Mouse (Mus musculus): Measurements from ENCODE around the gene Mrnip.

Mrnip gene

DNA sequence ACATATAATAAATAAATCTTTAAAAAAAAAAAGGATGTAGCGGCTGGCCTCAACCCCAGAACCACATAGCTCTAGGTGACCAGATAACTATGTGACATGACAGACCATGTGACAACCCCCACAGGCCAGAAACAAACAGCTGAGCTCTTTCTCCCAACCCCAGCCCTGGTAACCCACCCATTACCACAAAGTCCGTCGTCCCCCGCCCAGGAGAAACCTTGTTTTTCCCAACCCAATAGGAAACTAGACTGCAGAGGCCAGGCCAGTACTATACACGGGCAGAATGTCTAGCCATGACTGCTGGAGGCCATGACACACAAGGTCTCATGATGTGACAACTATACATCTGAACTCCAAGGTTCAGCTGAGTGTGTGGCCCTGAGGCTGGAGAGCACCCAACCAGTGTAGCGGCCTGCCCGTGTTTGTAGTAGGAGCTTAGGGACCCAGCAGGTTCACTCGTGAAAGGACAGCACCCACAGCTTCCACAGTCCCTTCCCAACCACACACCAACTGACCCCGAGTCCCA is 29.1 kb downstream of the Mrnip start:
- no peak for DNase-seq (ENCODE audit: low spot score in 2 of 2)

DNA sequence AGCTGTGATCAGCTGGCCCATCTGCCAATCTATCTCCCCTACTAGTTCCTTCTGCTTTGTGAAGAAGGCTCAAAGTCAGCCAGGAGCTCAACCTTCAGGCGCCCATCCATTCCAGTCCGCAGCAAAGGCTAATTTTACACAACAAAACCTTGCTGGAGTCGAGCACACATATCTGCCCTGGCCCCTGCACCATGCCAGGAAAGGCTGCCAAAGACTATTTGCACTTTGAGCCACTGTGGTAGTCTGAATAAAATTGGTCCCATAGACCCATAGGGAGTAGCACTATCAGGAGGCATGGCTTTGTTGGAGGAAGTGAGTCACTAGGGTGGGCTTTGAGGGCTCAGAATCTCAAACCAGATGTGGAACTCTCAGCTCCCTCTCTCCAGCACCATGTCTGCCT is 31.2 kb downstream of the Mrnip start:
- DNase-seq (ENCODE audit: low spot score in 2 of 2) = no peak

DNA sequence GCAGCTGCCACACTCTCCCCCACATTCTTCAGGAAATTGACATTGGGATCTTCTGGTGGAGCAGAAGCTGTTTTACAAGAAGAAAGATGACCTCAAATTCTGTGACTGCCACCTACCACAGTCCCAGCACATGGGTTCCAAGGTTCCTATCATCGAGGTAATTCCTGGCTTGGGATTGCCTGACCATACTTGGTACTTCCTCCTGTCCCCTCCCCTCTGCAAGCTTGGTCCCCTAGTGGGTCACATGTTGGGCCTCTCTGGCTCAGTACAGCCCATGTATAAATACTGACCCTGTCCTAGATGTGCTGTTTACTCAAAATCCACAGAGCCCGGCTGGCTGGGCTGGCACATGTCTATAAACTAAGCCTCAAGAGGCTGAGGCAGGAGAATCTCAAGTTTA is 31.8 kb downstream of the Mrnip start:
- DNase-seq (ENCODE audit: low spot score in 2 of 2) = no peak

DNA sequence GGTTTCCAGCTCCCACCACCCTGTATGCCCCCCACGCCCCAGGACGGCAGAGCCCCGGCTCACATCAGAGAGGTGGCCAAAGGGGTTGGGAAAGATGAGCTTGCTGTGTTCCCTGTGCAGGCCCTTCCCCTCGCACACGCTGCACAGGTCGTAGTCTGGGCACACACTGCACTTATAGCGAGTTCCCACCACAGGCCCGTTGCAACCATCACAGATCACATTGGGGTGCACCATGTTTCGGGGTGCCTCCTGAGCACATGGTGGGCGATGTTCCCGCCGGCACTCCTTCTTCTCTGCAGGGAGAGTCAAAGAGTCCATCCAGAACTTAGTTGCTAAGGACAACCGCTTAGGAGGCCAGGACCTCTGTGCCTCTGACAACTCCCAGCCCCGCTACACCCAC is 33.1 kb downstream of the Mrnip start:
- DNase-seq (ENCODE audit: low spot score in 2 of 2) = no peak

DNA sequence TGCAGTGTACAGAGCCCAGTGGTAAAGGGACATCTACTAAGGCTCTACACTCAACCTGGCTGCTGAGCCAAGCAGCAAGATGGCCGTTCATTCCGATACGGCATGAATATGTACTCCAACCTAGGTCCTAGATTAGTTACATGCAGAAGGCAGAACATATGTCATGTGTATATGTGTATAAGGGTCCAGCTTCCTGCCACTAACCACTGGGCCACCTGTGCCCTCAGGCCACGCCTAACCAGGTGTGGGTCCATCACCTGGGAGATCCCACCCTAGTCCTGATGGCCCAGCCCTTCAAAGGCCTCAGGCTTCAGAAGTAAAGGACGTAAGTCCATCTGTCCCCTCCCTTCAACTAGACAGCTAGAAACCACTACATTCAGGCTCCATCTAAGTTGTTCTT is 33.8 kb downstream of the Mrnip start:
- DNase-seq (ENCODE audit: low spot score in 2 of 2) = no peak

DNA sequence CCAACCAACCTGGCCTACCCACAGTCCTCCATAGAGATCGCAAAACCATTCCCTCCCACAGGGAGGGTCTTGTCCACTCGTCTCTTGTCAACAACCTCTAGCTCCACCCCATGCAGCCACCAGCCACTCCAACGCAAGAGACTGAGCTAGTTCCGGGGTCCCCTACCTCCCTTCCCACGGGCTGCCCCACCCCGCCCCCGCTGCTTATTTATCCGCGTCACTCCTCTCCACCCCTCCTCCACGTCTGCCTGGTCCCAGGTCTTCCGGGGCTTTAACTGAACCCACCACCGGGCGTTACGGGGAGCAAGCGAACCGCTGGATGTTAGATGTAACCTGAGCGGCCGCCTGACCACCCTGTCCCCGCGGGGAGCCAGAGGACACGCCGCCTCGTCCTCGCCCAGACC is 35.9 kb downstream of the Mrnip start:
- peak; percentile 91 to 94 for DNase-seq (ENCODE audit: low spot score in 2 of 2)

DNA sequence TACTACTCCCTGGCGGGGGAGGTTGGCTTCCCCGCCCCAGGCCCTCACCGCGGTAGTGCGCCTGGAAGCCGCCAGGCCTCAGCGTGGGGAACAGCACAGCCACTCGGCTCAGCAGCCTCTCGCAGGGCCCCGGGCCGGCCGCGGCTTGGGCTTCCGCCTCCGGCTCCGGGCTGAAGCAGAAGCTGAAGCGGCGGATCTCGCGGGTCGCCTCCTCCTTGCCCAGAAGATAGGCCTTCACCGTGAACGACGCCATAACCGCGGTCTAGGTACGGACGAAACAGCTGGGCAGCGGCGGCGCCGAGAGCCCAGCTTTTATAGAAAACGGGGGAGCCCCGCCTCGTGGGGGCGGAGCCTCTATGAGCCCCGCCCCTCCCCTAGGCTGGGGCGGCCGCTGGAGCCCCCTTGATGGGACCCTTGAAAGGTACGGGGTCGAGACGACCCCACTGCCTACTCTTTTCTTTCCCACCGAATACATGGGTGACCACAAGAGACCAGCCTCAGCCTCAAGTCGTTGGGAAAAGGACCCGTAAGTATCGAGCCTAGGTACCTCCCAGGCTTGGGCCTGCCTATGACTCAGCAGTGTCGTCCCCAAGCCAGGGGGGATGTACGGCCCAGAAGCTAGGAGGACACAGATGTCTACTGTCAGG is 36.4 kb downstream of the Mrnip start, which contains the start of the genes Sqstm1 and Mgat4b:
Sqstm1 (minus strand) TSS at position 323 of the 647 bp plus-strand sequence.
Mgat4b (plus strand) TSS at position 386 of the 647 bp plus-strand sequence.
- peak in 1 of 2 experiments; percentile 79 for DNase-seq (ENCODE audit: low spot score in 2 of 2)

DNA sequence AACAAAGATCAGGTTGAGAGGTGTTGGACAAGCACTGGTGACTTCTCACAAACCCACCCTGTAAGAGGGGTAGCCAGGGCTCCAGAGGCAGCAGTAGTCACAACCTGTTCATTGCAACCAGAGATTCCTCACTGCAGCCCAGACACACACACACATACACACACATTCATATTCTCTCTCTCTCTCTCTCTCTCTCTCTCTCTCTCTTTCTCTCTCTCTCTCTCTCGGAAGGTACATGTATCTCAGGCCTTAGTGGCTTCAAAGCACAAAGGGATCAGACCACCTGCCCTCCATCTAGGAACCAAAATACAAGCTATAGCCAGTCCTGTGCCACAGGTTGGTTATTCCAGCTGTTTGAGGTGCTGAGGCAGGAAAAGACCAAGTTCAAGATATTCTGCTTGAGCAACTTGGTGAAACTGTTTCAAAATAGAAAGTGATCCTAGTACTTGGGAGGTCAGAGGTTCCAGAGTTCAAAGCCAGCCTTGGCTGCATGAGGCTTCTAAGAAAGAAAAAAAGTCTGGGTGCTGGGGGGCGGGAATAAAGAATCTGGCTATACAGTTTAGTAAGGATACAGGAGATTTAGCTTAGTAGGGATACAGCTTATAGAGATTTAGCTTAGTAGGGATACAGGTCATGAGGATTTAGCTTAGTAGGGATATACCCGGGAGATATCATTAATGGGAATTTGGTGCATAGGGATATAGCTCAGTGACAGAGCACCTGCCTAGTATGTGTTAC is 37.2 kb downstream of the Mrnip start:
- DNase-seq (ENCODE audit: low spot score in 2 of 2) = no peak

DNA sequence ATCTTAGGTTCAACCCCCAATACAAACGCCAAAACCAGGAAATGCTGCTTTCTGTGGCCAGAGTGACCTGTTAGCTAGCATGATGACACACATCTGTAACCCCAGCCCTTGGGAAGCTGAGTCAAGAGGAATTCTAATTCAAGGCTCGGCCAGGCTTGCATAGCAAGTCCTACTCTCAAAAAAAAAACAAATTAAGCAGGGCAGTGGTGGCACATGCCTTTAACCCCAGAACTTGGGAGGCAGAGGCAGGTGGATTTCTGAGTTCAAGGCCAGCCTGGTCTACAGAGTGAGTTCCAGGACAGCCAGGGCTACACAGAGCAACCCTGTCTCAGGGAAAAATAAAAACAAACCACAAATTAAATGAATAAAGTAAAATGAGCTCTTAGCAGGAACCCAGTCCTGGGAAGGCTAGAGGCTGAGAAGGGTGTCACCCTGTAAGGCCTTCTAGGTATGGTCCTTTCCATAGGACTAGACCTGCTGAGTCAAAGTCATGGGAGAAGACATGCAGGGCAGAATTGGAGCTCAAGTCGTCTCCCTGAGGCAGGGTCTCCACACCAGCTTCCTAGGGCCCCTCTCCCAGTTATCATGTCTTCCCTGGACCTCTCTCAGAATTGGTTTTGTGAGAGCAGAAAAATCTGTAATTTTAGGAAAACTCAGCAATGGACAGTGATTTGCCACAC is 38.0 kb downstream of the Mrnip start:
- no peak for DNase-seq (ENCODE audit: low spot score in 2 of 2)

DNA sequence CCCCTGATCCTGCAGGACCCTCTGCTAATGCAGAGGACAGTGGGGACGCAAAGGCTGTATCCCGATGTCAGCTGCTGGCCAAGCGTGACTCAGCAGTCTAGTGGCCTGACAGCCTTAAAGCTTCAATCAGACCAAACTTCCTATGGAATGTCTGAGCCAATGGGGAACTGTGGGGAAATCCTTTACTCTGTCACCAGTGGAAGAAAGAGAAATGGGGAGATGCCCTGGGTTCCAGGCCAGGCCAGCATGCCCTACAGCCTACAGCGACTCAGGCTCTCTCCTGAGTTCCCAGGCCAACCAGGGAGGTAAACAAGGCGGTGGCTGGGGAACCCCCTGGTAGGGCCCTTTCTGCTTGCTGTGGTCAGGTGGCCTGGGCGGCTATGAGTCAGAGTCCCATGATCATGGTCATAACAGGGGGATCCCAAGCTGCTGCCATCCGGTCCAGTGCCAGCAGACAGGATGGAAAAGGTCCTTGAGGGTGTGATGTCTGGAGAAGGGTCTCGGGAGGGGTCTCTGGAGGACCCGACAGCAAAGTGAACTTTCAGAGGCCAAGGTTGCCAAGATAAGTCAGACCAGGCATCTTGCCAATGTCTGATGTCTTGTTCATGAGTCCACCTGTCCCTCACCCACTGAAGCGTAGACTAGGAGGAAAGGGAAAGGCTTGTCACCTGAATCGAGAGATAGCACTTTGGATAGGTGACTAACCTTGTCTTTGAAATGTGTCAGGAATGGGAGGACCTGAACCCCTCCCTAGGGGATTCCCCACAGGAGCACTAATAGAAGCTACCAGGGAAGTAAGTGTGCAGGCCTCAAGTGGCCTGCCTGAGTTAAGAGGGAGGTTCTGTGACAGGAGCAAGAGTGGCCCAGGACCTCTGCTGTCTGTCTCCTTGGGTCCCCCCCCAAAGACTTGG is 38.9 kb downstream of the Mrnip start:
- no peak for DNase-seq (ENCODE audit: low spot score in 2 of 2)

DNA sequence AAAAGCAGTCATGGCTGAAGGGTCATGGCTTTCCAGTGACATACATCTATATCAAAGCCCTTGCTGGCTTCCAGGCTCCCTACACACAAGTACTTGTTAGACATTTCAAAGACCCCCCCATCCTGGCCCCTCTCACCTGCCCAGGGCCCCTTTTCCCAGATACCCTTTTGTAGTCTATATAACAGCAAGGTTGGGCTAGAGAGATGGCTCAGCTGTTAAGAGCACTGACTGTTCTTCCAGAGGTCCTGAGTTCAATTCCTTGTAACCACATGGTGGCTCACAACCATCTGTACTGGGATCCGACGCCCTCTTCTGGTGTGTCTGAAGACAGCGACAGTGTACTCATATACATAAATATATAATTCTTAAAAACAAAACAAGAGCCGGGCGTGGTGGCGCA is 40.4 kb downstream of the Mrnip start:
- DNase-seq (ENCODE audit: low spot score in 2 of 2) = no peak

DNA sequence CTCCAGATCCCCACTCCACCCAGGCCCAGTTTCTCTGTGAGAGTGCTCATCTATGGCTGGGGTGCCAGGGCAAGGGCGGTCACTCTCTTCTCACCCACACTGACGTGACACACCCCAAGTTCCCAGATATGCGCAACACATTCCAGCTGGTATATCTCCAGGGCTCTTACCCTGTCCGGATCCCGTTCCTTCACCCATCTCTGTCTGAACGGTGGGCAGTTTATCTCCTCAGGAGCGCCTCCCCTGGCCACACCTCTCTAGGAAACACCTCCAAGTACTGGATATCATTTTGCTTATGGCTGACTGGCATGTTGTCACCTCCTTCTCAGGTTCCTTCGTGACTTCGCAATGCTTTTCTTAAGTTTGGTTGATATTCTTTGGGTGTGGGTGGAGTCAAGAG is 41.4 kb downstream of the Mrnip start:
- DNase-seq (ENCODE audit: low spot score in 2 of 2) = no peak

DNA sequence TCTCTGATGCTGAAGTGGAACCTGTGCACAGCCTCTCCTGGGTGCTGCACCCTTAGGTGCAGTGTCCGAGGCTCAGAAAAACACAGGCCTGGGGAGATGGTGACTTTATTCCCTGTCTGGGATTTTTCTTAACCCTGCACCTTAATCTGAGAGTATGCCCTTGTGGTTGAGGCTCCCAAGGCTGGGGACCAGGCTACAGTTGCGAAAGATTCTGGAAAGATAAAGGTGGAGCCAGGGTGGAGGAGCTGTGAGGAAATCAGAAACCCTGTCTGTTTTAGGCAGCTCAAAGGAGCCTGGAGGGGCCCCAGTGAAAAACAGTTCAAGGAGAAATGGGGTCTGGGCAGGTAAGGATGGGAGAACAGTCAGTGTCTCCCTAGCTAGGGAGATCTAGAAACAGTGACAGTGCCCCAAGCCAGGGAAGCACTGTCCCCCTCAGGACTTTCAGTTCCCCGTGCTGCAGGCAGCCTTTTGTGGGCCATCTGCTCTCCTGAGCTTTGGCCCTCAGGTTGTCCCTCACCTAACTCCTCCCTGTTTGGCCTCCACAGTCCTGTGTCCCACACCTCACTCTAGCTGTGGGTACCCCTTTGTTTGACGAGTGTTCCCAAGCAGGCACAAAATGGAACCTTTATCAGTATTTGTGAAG is 42.6 kb downstream of the Mrnip start:
- DNase-seq (ENCODE audit: low spot score in 2 of 2) = no peak

DNA sequence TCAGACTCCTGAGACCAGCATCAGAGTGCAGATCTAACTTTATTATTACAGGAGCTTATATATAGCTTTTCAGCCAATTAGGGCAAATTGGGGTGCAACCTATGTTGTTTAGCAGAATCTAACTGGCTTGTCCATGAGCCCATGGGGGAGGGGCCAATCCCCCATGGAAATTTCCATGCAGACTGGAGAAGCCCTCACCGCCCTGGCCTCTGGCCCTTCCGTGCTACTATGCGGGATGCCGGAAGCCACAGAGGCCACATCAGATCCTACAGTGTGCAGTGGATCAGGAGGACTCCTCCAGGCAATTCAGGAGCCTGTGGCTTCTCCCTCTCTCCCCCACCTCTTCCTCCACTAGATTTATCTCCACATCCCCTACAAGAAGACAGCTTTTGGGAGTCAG is 43.6 kb downstream of the Mrnip start:
- no peak for DNase-seq (ENCODE audit: low spot score in 2 of 2)

DNA sequence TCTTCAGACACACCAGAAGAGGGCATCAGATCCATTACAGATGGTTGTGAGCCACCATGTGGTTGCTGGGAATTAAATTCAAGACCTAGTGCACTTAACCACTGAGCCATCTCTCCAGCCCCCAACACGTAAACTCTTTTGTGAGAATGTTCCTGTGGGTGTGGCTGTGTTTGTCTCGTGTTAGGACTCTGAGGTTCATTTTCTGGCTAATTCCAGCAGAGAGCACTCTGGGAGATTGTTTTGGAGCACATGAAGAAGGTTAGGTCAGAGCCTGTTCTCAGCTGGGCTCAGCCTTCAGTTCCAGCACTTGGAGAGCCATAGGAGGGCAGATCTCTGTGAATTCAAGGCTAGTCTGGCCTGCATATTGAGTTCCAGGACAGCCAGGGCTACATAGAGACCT is 45.6 kb downstream of the Mrnip start:
- DNase-seq (ENCODE audit: low spot score in 2 of 2) = no peak

DNA sequence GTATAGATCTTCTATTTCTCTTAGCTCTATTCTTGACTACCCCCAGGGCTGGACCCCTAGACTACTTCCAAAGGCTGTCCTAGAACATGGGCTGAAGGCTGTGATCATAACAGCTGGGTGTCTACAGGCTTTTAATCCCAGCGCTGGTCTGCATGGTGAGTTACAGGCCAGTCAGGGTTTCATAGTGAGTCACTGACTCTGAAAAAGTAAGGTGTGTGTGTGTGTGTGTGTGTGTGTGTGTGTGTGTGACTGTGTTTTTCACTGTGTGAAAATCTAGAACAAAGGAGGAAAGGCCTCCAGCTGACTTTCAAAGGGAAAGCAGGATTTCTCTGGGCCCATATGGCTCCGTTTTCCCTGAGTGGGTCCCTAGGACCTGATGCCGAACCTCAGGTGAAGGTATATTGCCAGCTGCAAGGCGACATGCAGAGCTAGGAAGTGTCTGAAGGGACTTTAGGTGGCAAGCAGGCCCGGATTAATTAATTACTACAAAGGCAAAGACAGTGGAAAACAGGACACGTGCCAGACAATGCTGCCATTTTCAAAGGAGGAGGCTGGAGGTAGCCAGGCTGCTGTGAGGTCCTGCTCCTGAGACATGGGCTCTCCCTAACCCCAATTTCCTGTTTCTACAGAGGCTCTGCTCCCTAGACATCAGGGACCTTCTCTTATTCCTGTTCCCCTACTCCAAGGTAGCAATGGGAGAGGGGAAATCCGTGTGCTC is 48.5 kb downstream of the Mrnip start:
- DNase-seq (ENCODE audit: low spot score in 2 of 2) = no peak

DNA sequence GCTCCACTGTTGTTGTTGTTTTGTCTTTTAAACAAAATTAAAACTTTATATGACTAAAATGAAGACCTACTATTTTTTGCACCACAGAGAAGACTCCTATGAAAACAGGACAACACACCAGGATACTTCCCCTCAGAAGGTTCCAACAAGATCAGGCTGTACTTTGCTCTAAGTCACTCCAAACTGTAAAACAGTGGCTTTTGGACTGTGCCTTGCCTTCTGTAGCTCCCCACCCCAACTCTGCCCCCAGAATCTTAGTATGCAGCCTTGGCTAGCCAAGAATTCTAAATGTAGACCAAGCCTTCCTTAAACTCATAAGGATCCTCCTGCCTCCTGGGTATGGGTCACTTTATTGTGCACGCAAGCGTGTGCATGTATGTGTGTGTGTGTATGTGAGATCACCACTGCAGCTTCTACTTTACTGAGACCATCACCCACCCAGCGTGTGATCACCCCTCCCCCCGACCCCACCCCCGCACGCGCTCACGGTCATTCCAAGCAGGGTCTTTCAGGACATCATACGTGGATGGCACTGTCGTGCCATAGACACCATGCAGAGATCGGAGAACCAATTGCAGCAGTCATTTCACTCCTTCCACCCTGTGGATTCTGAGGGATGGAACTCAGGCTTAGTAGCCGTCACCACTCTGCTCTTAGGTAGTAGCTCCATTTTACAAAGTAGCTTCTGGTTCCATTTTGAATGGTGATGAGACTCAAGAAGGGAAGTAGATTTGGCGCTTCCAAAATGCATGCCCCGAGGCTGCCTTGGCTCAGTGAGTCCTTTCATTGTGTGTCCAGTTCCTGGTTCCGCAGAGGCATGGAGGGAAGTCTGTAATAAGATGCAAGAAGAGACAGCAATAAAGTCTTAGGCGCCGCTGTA is 49.8 kb downstream of the Mrnip start:
- no peak for DNase-seq (ENCODE audit: low spot score in 2 of 2)

DNA sequence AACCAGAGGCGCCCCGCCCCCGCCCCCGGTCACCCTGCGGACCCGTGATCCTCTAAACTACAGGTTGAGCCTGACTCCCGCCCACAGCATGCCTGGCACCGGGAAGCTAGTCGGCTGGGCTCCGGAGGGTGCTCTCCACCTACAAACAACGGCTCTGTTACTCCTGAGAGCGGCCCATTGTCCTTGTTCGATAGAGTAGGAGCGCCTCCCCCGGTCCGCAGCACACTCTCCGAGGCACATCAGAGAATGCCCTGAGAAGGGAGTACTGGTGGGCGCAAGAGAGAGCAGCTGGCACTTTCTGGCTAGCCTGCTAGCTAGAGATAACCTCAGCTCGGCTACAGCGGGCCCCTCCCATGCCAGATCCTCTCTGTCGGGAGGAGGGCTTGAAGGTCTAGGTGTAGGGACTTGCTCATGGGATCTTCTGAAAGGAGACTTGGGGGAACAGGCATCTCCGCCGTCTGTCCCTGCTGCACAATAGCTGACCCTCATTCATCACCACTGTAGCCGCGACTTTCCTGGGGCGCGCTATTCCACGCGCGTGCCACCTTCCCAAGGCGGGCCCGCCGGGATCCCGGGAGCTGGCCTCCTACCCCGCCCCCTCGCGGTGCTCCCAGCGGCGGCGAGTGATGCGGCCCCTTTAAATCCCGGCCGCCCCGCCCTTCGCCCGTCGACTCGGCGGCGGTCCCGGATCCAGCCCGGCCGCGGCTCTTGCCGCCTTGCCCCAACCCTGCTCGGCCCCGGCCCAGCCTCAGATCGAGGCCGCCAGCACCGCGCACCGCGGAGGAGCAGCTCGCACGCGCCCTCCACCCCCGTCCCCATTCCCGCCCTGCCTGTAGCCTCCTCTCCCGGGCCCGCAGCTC is 50.7 kb downstream of the Mrnip start:
- peak; percentile 33 to 46 for DNase-seq (ENCODE audit: low spot score in 2 of 2)
